Mouse (Mus musculus): ENCODE data around the gene Pkhd1.
"Not testable (repeated sequence)": the region's sequence is repeated elsewhere in the genome, so short reads cannot be mapped to it uniquely, and the experiment has no call there.

The Pkhd1 gene

GRCm38 (mm10) chr1:20302187-20302942 lies 315.5 kb downstream of the Pkhd1 start:
- in situ Hi-C loops (cut with MseI, MboI) = loop anchor here in 1 of 2 experiments (25.0 kb wide), 1 partner anchor 210 kb away; no protein-coding TSS in a partner anchor

- in situ Hi-C loops (cut with MseI, MboI) = loop anchor here in 1 of 2 experiments (25.0 kb wide), 1 partner anchor 211 kb away; no protein-coding TSS in a partner anchor
These were observed 316.2 kb downstream of the Pkhd1 start for GRCm38 (mm10) chr1:20301631-20302030.

- in situ Hi-C loops (cut with MseI, MboI) = loop anchor here in 1 of 2 experiments (25.0 kb wide), 1 partner anchor 1076 kb away; the partner anchor contains the start of gene Tfap2b
These were observed 329.2 kb downstream of the Pkhd1 start for GRCm38 (mm10) chr1:20288696-20289095.

- in situ Hi-C loops (cut with MseI, MboI) = no loop called here
These were observed 357.5 kb downstream of the Pkhd1 start for GRCm38 (mm10) chr1:20260403-20260802.

GRCm38 (mm10) chr1:20248169-20248568 lies 369.7 kb downstream of the Pkhd1 start:
- in situ Hi-C loops (cut with MseI, MboI) = no loop called here

- in situ Hi-C loops (cut with MseI, MboI) = no loop called here
These were observed 401.2 kb downstream of the Pkhd1 start for GRCm38 (mm10) chr1:20216681-20217080.

- in situ Hi-C loops (cut with MseI, MboI) = no loop called here
These were observed 427.4 kb downstream of the Pkhd1 start for GRCm38 (mm10) chr1:20190444-20190843.

GRCm38 (mm10) chr1:20180157-20180556 lies 437.7 kb downstream of the Pkhd1 start:
- in situ Hi-C loops (cut with MseI, MboI) = no loop called here

- in situ Hi-C loops (cut with MseI, MboI) = no loop called here
These were observed 446.7 kb downstream of the Pkhd1 start for GRCm38 (mm10) chr1:20171199-20171598.

- in situ Hi-C loops (cut with MseI, MboI) = not testable (repeated sequence)
These were observed 467.2 kb downstream of the Pkhd1 start for GRCm38 (mm10) chr1:20150627-20151026.

GRCm38 (mm10) chr1:20150016-20150415 lies 467.8 kb downstream of the Pkhd1 start:
- in situ Hi-C loops (cut with MseI, MboI) = no loop called here

- in situ Hi-C loops (cut with MseI, MboI) = no loop called here
These were observed 481.7 kb downstream of the Pkhd1 start for GRCm38 (mm10) chr1:20136205-20136604.

GRCm38 (mm10) chr1:20135065-20135618 lies 482.7 kb downstream of the Pkhd1 start:
- in situ Hi-C loops (cut with MseI, MboI) = no loop called here

- in situ Hi-C loops (cut with MseI, MboI) = no loop called here
These were observed 484.2 kb downstream of the Pkhd1 start for GRCm38 (mm10) chr1:20133636-20134035.

GRCm38 (mm10) chr1:20131786-20132596 lies 485.9 kb downstream of the Pkhd1 start:
- in situ Hi-C loops (cut with MseI, MboI) = no loop called here

GRCm38 (mm10) chr1:20117331-20117730 lies 500.5 kb downstream of the Pkhd1 start:
- in situ Hi-C loops (cut with MseI, MboI) = no loop called here

GRCm38 (mm10) chr1:20069733-20070132 lies 548.1 kb downstream of the Pkhd1 start:
- in situ Hi-C loops (cut with MseI, MboI) = no loop called here

GRCm38 (mm10) chr1:20058245-20058644 lies 559.6 kb downstream of the Pkhd1 start:
- in situ Hi-C loops (cut with MseI, MboI) = no loop called here

- in situ Hi-C loops (cut with MseI, MboI) = no loop called here
These were observed 578.5 kb downstream of the Pkhd1 start for GRCm38 (mm10) chr1:20039389-20039788.

- in situ Hi-C loops (cut with MseI, MboI) = no loop called here
These were observed 582.6 kb downstream of the Pkhd1 start for GRCm38 (mm10) chr1:20035277-20035676.

- in situ Hi-C loops (cut with MseI, MboI) = no loop called here
These were observed 599.5 kb downstream of the Pkhd1 start for GRCm38 (mm10) chr1:20018198-20018925.

GRCm38 (mm10) chr1:20017619-20018018 lies 600.2 kb downstream of the Pkhd1 start:
- in situ Hi-C loops (cut with MseI, MboI) = no loop called here
